Mouse (Mus musculus) stomach, postnatal 0 days (tissue): ENCODE measurements around the gene Wdr70.

Experiments used
- CTCF ChIP-seq: IDR thresholded peaks from 2 replicates; pipeline ENCODE4 v1.5.1; 2016; ENCODE audit warnings: antibody characterized with exemption, low read depth, mild to moderate bottlenecking, moderate library complexity
- EP300 ChIP-seq: optimal IDR thresholded peaks from 2 replicates; pipeline ENCODE3; 2016; ENCODE audit warnings: antibody characterized with exemption

GRCm38 (mm10) chr15:8109782-8110181, 10.8 kb upstream of the Wdr70 start:
- TF ChIP-seq EP300 = no peak
- TF ChIP-seq CTCF = no peak
